Mouse (Mus musculus): ENCODE measurements around the gene Vps11.
"Not testable (repeated sequence)": the region's sequence is repeated elsewhere in the genome, so short reads cannot be mapped to it uniquely, and the experiment has no call there.

Gene Vps11

GRCm38 (mm10) chr9:44314910-44315309 lies 46.6 kb downstream of the Vps11 start:
- DNase-seq (ENCODE audit: low read depth, low spot score) = no peak

- DNase-seq (ENCODE audit: low read depth, low spot score) = no peak
Observed at GRCm38 (mm10) chr9:44314257-44314547, 47.3 kb downstream of the Vps11 start.

- no peak for DNase-seq (ENCODE audit: low read depth, low spot score)
Observed at GRCm38 (mm10) chr9:44313476-44314256, 47.8 kb downstream of the Vps11 start.

- no peak for DNase-seq (ENCODE audit: low read depth, low spot score)
Observed at GRCm38 (mm10) chr9:44311136-44312134, 50.0 kb downstream of the Vps11 start.

GRCm38 (mm10) chr9:44310750-44311135 lies 50.7 kb downstream of the Vps11 start:
- DNase-seq (ENCODE audit: low read depth, low spot score) = no peak

- DNase-seq (ENCODE audit: low read depth, low spot score) = no peak
Observed at GRCm38 (mm10) chr9:44309756-44310155, 51.7 kb downstream of the Vps11 start.

GRCm38 (mm10) chr9:44307248-44307647 lies 54.2 kb downstream of the Vps11 start:
- DNase-seq (ENCODE audit: low read depth, low spot score) = peak; percentile 95

- peak; percentile 62 for DNase-seq (ENCODE audit: low read depth, low spot score)
Observed at GRCm38 (mm10) chr9:44306532-44306931, 54.9 kb downstream of the Vps11 start.

- peak; percentile 100 for DNase-seq (ENCODE audit: low read depth, low spot score)
Observed at GRCm38 (mm10) chr9:44305466-44306079, 55.9 kb downstream of the Vps11 start, which contains the start of gene Hinfp. Hinfp (minus strand) TSS chr9:44305671.

- not testable (repeated sequence) for DNase-seq (ENCODE audit: low read depth, low spot score)
Observed at GRCm38 (mm10) chr9:44300001-44300400, 61.5 kb downstream of the Vps11 start.
